In the genomic region with DNA sequence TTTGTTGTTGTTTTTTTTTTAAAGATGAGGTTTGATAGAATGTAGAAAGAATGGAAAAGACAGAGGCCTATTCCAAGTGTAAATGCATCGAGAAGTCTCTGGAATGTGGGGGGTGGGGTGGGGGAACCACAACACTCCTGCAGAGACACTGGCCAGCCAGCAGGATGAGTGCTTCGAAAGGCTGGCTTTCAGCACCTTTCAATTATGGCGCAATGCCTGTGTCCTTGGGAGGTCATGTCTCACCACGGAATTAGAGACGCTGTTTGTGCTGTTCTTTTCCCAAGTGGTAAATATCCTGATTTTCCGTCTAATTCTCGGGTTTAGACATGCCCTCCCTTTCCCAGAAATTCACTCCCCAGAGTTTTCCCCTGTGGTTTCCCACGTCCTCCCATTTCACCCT, we compare ENCODE assay signal across 9 mouse cellular contexts. TPM values are rescaled to one million over a fixed set of nuclear protein-coding genes. Genes with fewer than 3 reads are reported as not detected.
DNase-seq lines count a peak whose midpoint lies in the region; ATAC-seq and TF ChIP-seq lines count a peak whose summit lies in the region.
"Had no signal": no experiment of that assay in that cellular context is flagged by ENCODE, and none has a peak within 500 bp of the region (broad histone marks: within the 10 kb centered on the region; RNA-seq: fewer than 3 reads in every experiment).

No protein-coding gene starts in this region.

- no peaks in the 10 kb centered on the region for H3K9me3 ChIP-seq in E14TG2a.4 (ENCODE audit: low read length)
- H3K9me3 ChIP-seq: megakaryocyte, embryonic 14.5 days had no signal

- DNase-seq in Muller cell, postnatal 12 days (ENCODE audit: inconsistent ontology term) = peak; percentile 91
- peak; percentile 53 for DNase-seq in gastrocnemius, postnatal 25 days
- peak; percentile 79 to 87 for DNase-seq in kidney, postnatal 36 days
- no peak for DNase-seq in frontal cortex, postnatal 14 days (ENCODE audit: low spot score in 2 of 2)
- DNase-seq in right cerebral cortex, adult 18-20 months = no peak
- no peak for DNase-seq in urinary bladder, postnatal 10 days (ENCODE audit: low spot score)

- TF ChIP-seq CTCF in E14TG2a.4 (conservative IDR thresholded peaks at IDR 0.05; ENCODE audit: low read length) = no peak

- H3K36me3 ChIP-seq in E14TG2a.4 (ENCODE audit: insufficient read depth, low read length) = no peaks in the 10 kb centered on the region

- peaks cover 35% of the 10 kb centered on the region for H3K4me1 ChIP-seq in E14TG2a.4 (replicated peaks; ENCODE audit: low read depth, low read length)

- H3K27me3 ChIP-seq in E14TG2a.4 (ENCODE audit: insufficient read depth, low read length) = no peaks in the 10 kb centered on the region

- no peak for ATAC-seq in erythroid progenitor cell, adult 5-6 weeks (replicated peaks; ENCODE audit: low FRiP score, poor library complexity, severe bottlenecking)

- 0 out of 2 replicates have a peak overlapping the region, but pooled peaks have one; percentile 10 for H3K4me3 ChIP-seq in E14TG2a.4 (replicated peaks; ENCODE audit: low read length)
- H3K4me3 ChIP-seq: megakaryocyte, embryonic 14.5 days had no signal

RNA-seq across cellular contexts. Expression of a gene that starts 16.5 kb away (rescaled TPM):
- 100 to 1,000 TPM; 181 to 192 TPM for total RNA-seq in gastrocnemius, postnatal 25 days (2021)
- 138 and 146 TPM in 2 replicates for total RNA-seq in erythroid progenitor cell, adult 5-6 weeks (2015; ENCODE audit: low replicate concordance)
- total RNA-seq in erythroid progenitor cell, adult 5-6 weeks (2017; ENCODE audit: low replicate concordance) = 123 and 160 TPM in 2 replicates

RNA-seq across cellular contexts. Expression of a gene that starts 19.6 kb away (rescaled TPM):
- 10 to 100 TPM; 26.5 to 56.8 TPM for total RNA-seq in gastrocnemius, postnatal 25 days (2021)
- 15.5 and 29.3 TPM in 2 replicates for total RNA-seq in erythroid progenitor cell, adult 5-6 weeks (2015; ENCODE audit: low replicate concordance)
- total RNA-seq in erythroid progenitor cell, adult 5-6 weeks (2017; ENCODE audit: low replicate concordance) = 0.30 and 2.4 TPM in 2 replicates

RNA-seq across cellular contexts. Expression of a gene that starts 22.0 kb away (rescaled TPM):
- total RNA-seq in gastrocnemius, postnatal 25 days (2021) = 10 to 100 TPM; 14.4 to 15.3 TPM
- 0.84 and 1.4 TPM in 2 replicates for total RNA-seq in erythroid progenitor cell, adult 5-6 weeks (2015; ENCODE audit: low replicate concordance)
- total RNA-seq in erythroid progenitor cell, adult 5-6 weeks (2017; ENCODE audit: low replicate concordance) = 1.2 and 1.4 TPM in 2 replicates

Comparison
In these comparisons a context has a peak if more than half of its experiments do, and no peak if none do; other contexts are left out.
1. DNase-seq: peak in Muller cell, postnatal 12 days (single experiment), gastrocnemius, postnatal 25 days (single experiment) and kidney, postnatal 36 days (2 of 2); none in frontal cortex, postnatal 14 days (0 of 2), right cerebral cortex, adult 18-20 months (single experiment) and urinary bladder, postnatal 10 days (single experiment).
2. RNA of a gene that starts 22.0 kb away (total RNA-seq): 14.4 to 15.3 TPM in gastrocnemius, postnatal 25 days; 0.84 to 1.4 TPM in erythroid progenitor cell, adult 5-6 weeks; every median in the first group is over 4 times any median in the second.